Mouse (Mus musculus) stomach, embryonic 15.5 days (tissue): Measurements from ENCODE around the gene Pik3c2a. TPM values are rescaled to one million over a fixed set of nuclear protein-coding genes. Genes with fewer than 3 reads are reported as not detected.
"Not testable (repeated sequence)": the region's sequence is repeated elsewhere in the genome, so short reads cannot be mapped to it uniquely, and the experiment has no call there.

Source experiments
- ATAC-seq: fragments of 200-750 bp; cut with Nextera tagmentation; 2 replicates; pipeline ENCODE4 v1.8.0; 2017; ENCODE audit warnings: low read depth, moderate number of reproducible peaks, moderate TSS enrichment; ENCODE audit not compliant: insufficient read depth, low FRiP score
- H3K27ac ChIP-seq: fragments of 300-500 bp; sonication (generic); 2 replicates; pipeline ENCODE4 v1.5.1; 2015; ENCODE audit warnings: mild to moderate bottlenecking, inconsistent platforms
- H3K27me3 ChIP-seq: fragments of 300-500 bp; sonication (generic); replicated peaks from 2 replicates; pipeline ENCODE4 v1.6.1; 2015; ENCODE audit warnings: inconsistent platforms
- H3K36me3 ChIP-seq: fragments of 300-500 bp; sonication (generic); 2 replicates; pipeline ENCODE4 v1.6.1; 2015; ENCODE audit warnings: inconsistent platforms
- H3K4me1 ChIP-seq: fragments of 300-500 bp; sonication (generic); 2 replicates; pipeline ENCODE4 v1.6.1; 2015; ENCODE audit warnings: inconsistent platforms
- H3K4me2 ChIP-seq: fragments of 300-500 bp; sonication (generic); 2 replicates; pipeline ENCODE4 v1.6.1; 2015; ENCODE audit warnings: mild to moderate bottlenecking, inconsistent platforms
- H3K4me3 ChIP-seq: fragments of 300-500 bp; sonication (generic); replicated peaks from 2 replicates; pipeline ENCODE4 v1.5.1; 2015; ENCODE audit warnings: inconsistent platforms
- H3K9ac ChIP-seq: fragments of 300-500 bp; sonication (generic); 2 replicates; pipeline ENCODE4 v1.6.1; 2015; ENCODE audit warnings: inconsistent platforms
- H3K9me3 ChIP-seq: fragments of 300-500 bp; sonication (generic); 2 replicates; pipeline ENCODE4 v1.6.1; 2016; ENCODE audit warnings: inconsistent platforms
- WGBS: fragments of 180-500 bp; shearing (Covaris S2); methylation state at CpG from one replicate; pipeline ENCODE4 v1.1.7; 2015; 5-methylcytosine and 5-hydroxymethylcytosine counted together
- polyA plus RNA-seq: library from polyadenylated mRNA; unstranded; fragments of >200 nt; fragmentation: Nextera tagmentation; extraction: Ambion mirVana; gene quantifications from 2 replicates; pipeline ENCODE4 v1.2.1, GENCODE M21; 2015

Pik3c2a gene
- polyA plus RNA-seq, 1 experiment from 2014 or later: 26.4 TPM

DNA sequence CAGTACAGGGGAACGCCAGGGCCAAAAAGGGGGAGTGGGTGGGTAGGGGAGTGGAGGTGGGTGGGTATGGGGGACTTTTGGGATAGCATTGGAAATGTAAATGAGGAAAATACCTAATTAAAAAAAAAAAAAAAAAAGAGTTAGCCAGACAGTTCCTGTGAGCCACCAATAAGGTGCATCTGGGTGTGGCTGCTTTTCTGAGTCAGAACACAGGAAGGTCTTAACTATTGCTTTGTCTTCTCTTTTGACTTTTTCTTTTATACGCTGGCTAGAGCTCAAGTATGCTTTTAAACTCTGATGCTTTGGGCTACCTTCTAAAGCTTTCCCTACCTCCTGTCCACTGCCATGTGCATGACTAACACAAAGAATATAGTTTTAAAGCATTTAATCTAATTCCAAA is 55.9 kb downstream of the Pik3c2a start:
- 89% methylated on average over 2 of the region's 2 CpGs for WGBS
- not testable (repeated sequence) for H3K27me3 ChIP-seq

DNA sequence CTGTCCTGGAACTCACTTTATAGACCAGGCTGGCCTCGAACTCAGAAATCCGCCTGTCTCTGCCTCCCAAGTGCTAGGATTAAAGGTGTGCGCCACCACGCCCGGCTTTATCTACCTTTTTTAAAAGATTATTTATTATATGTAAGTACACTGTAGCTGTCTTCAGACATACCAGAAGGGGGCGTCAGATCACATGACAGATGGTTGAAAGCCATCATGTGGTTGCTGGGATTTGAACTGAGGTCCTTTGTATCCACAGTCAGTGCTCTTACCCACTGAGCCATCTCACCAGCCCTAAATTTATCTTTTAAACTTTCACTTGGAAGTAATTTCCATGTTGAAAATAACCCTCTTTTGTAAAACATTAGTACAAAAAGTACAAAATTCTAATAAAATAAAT is 64.1 kb downstream of the Pik3c2a start:
- ATAC-seq, H3K4me3 ChIP-seq, H3K9ac ChIP-seq, H3K4me2 ChIP-seq, H3K4me1 ChIP-seq, H3K27me3 ChIP-seq, H3K27ac ChIP-seq, H3K9me3 ChIP-seq: not testable (repeated sequence)
- H3K36me3 ChIP-seq: peaks cover 13% of the 10 kb centered on the region; the same call in 1 of the 2 replicates
- 88% methylated on average over 6 of the region's 6 CpGs for WGBS

More for the DNA sequence above, 55.9 kb downstream of the Pik3c2a start:
- not testable (repeated sequence) for H3K4me2 ChIP-seq, H3K27ac ChIP-seq, ATAC-seq, H3K4me1 ChIP-seq, H3K9me3 ChIP-seq, H3K4me3 ChIP-seq, H3K36me3 ChIP-seq, H3K9ac ChIP-seq

DNA sequence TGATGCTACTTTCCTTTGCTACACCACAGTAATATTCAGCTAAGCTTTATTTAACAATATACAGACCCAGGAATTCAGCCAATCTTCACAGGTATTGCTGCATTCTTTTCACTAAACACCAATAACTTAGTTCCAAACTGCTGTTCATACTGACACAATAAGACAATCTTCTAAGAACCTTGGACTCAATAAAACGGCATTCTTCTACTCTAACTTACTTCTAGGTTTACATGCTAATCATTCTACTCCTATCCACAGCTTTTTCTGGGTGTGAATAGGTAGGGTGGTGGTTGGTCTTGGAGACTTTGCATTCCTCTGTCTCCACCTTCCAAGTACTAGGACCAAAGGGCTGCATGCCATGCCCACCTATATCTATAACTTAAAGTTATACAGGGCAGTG is 69.0 kb downstream of the Pik3c2a start:
- no peak for ATAC-seq
- Histone ChIP-seq H3K4me2 (no peak overlapping the region), H3K4me1 (no peaks in the 10 kb centered on the region), H3K36me3 (peaks cover 13% of the 10 kb centered on the region; the same call in 1 of the 2 replicates), H3K9ac (no peak overlapping the region), H3K27ac (no peak overlapping the region), H3K27me3 (no peaks in the 10 kb centered on the region), H3K9me3 (no peaks in the 10 kb centered on the region), H3K4me3 (no peak overlapping the region)
- WGBS: 94% methylated on average over 1 of the region's 1 CpGs

DNA sequence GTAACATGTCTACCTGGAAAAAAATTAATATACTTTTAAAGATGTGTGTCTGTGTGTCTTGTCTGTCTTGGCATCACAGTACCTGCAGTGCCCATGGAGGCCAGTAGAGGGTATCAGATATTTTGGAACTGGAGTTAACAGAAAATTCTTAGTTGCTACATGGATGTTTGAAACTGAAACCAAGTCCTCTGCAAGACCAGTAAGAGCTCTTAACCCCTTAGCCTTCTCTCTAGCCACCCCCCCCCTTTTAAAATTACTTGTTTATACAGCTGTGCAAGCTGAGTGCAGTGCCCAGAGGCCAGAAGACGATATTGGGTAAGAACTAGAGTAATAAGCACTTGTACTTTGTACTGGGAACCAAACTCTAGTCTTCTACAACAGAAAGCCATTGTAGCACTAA is 107.0 kb downstream of the Pik3c2a start:
- Histone ChIP-seq H3K27ac (no peak overlapping the region), H3K4me2 (no peak overlapping the region), H3K4me3 (no peak overlapping the region), H3K9me3 (no peaks in the 10 kb centered on the region), H3K4me1 (peaks cover 6% of the 10 kb centered on the region; the same call in 1 of the 2 replicates), H3K9ac (no peak overlapping the region), H3K27me3 (no peaks in the 10 kb centered on the region), H3K36me3 (peaks cover 6% of the 10 kb centered on the region; the same call in 1 of the 2 replicates)
- ATAC-seq: no peak
- WGBS: 14% methylated on average over 1 of the region's 1 CpGs

DNA sequence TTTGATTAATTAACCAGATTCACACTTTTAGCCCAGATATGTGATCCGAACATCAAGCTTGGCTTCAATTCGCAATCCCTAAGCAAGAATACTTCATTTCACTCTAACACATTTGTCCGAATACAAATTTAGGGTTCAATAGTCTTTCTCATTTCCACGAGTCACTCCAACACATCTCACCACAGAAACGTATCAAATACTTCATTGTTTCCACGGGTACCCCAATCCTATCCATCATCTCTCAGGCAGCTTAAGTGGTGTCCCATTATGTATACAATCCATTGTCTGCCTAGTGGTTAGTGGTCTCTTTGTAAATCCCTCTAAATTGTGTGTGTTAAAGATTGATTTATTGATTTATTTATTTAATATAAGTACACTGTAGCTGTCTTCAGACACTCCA is 108.1 kb downstream of the Pik3c2a start:
- H3K27ac ChIP-seq: no peak overlapping the region
- 55% methylated on average over 6 of the region's 6 CpGs for WGBS
- peaks cover 15% of the 10 kb centered on the region; the same call in 1 of the 2 replicates for H3K36me3 ChIP-seq
- H3K9ac ChIP-seq: no peak overlapping the region
- H3K9me3 ChIP-seq: no peaks in the 10 kb centered on the region
- peak overlapping the region; percentile 63 for H3K4me2 ChIP-seq
- no peaks in the 10 kb centered on the region for H3K27me3 ChIP-seq
- ATAC-seq: no peak
- H3K4me1 ChIP-seq: peaks cover 6% of the 10 kb centered on the region; the same call in 1 of the 2 replicates
- H3K4me3 ChIP-seq: peak overlapping the region; percentile 74; the same call in 1 of the 2 replicates

DNA sequence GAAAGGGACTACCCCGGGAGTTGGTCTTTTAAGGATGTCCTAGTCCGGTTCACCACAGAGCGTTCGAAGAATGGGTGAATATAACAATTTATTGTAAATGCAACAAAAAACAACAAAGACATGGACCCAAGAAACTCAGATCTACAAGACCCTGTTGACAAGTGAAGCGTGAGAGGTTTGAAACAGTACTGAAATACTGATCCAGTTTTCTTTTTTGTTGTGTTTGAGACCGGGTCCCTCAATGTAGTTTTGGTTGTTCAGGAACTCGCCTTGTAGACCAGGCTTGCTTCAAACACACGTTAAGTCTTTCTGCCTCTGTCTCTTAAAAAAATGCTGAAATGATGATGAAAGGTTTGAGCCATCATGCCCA is 108.6 kb downstream of the Pik3c2a start:
- H3K36me3 ChIP-seq: peaks cover 18% of the 10 kb centered on the region
- peak overlapping the region; percentile 74 for H3K4me3 ChIP-seq
- H3K27me3 ChIP-seq: no peaks in the 10 kb centered on the region
- H3K9me3 ChIP-seq: no peaks in the 10 kb centered on the region
- peak overlapping the region; percentile 74; the same call in 1 of the 2 replicates for H3K27ac ChIP-seq
- H3K9ac ChIP-seq: peak overlapping the region; percentile 63
- peaks cover 6% of the 10 kb centered on the region; the same call in 1 of the 2 replicates for H3K4me1 ChIP-seq
- no peak for ATAC-seq
- WGBS: 14% methylated on average over 8 of the region's 8 CpGs
- peak overlapping the region; percentile 63 for H3K4me2 ChIP-seq

DNA sequence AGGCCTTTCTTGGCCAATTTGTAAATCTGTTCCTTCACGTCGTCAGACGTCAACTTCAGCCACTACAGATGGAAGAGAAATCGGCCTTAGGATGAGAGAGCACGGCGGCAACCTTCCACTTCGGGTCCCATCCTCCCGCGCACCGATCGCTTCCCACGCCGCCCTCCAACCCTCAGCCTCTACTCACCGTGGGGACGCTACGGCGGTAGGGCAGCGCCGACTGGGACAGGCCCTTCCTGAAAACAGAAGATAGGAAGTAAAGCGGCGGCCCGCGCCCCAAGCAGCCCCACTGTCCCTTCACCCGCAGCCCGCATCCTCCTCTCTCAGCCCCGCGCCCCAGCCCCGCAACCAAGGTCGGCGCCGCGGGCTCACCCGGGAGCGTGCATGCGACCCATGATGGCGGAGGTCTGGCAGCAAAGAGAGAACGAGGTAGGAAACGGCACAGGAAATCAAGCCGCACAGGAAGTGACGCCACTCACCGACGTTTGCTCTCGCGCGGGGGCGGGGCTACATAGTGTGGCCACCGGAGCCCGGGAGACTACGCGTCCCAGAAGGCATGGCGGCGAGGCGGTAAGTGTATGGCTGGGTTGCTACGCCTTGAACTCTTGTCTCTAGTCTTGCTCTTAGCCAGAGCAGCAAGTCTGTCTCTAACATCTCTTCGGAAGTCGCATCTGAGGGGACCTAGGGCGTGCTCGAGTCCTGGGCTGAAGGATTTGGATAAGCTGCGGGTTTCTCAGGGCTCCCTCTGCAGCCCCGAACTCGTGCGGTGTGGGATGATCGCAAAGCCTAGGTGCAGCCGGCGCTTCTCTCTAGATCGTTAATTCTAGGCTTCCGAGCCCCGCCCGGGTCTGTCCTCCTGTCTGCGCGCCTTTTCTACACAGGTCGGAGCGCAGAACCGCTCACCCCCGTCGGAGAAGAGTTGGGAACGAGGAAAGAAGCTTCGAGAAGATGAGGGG is 109.3 kb downstream of the Pik3c2a start, which contains the start of gene Rps13:
TSS of gene Rps13 (minus strand) at position 483 of the 956 bp plus-strand sequence.
- under 1% methylated on average over 78 of the region's 78 CpGs for WGBS
- Histone ChIP-seq H3K9ac (peak within 1 kb of the TSS; percentile 99), H3K27me3 (no peaks in the 10 kb centered on the region), H3K4me3 (peak within 1 kb of the TSS; percentile 74), H3K9me3 (no peaks in the 10 kb centered on the region), H3K4me1 (peaks cover 6% of the 10 kb centered on the region; the same call in 1 of the 2 replicates), H3K36me3 (peaks cover 19% of the 10 kb centered on the region), H3K27ac (peak within 1 kb of the TSS; percentile 77), H3K4me2 (peak within 1 kb of the TSS; percentile 63)
- ATAC-seq: peak; percentile 99

DNA sequence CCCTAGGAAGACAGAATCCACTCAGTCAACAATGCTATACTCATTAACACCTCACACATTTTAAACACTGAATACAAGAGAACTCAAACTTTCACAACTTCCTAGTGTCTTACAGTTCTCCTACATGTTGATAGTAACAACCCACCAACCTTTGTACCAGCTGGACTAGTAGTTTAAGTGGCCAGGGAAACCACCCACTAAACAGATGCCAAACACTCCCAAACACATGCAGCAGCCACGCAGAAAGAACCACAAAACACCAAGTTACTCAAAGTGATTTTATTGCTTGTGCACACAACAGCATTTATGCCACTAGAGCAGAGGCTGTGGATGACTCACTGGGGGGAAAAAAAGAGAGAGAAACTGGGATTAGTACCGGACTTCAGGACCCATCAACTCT is 112.0 kb downstream of the Pik3c2a start:
- Histone ChIP-seq H3K9me3 (no peaks in the 10 kb centered on the region), H3K9ac (no peak overlapping the region), H3K27me3 (no peaks in the 10 kb centered on the region), H3K4me1 (peaks cover 6% of the 10 kb centered on the region; the same call in 1 of the 2 replicates), H3K27ac (no peak overlapping the region), H3K36me3 (peaks cover 19% of the 10 kb centered on the region), H3K4me3 (no peak overlapping the region), H3K4me2 (no peak overlapping the region)
- no peak for ATAC-seq
- 88% methylated on average over 2 of the region's 2 CpGs for WGBS

DNA sequence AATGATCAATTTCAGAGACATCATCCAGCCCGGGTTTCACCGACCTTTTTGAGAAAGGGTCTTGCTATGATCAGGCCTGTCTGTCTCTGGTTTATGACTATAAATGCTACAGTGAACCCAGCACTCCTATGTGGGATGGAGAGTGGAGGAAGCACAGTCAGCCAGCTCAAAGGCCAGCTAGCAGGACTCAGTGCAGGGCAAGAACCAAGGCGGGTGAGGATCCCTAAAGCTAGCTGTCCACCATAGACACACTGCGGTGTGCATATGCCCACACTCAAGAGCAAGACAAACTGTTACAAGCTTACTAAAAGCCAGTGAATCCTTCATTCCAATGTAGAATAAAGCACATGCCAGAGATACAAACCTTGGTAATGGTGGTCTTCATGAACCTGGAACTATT is 113.4 kb downstream of the Pik3c2a start:
- no peak for ATAC-seq
- H3K4me2 ChIP-seq: no peak overlapping the region

DNA sequence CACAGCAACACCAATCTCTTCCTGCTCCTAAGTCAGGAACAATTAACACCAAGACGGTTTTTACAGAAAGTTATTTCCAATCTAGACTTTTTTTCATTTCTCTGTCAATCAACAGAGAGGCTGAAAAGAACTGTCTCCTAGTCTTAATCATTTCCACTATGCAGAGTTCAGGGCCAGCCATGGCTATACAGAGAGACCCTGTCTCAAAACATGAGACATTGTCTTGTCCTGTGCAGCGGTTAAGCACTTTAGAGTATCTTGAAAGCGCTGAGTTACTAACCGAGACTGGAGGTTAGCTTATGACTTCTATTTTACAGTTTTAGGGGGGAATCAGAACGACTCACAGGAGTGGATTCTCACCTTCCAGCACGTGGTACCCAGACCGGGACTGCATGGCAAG is 114.5 kb downstream of the Pik3c2a start:
- no peak for ATAC-seq
- 72% methylated on average over 7 of the region's 7 CpGs for WGBS
- H3K9me3 ChIP-seq: no peaks in the 10 kb centered on the region
- no peak overlapping the region for H3K9ac ChIP-seq
- peaks cover 6% of the 10 kb centered on the region; the same call in 1 of the 2 replicates for H3K4me1 ChIP-seq
- no peak overlapping the region for H3K4me2 ChIP-seq
- H3K27me3 ChIP-seq: no peaks in the 10 kb centered on the region
- no peak overlapping the region for H3K4me3 ChIP-seq
- H3K36me3 ChIP-seq: peaks cover 19% of the 10 kb centered on the region
- no peak overlapping the region for H3K27ac ChIP-seq

More for the DNA sequence above, 113.4 kb downstream of the Pik3c2a start:
- H3K27me3 ChIP-seq: no peaks in the 10 kb centered on the region
- H3K36me3 ChIP-seq: peaks cover 19% of the 10 kb centered on the region
- peaks cover 6% of the 10 kb centered on the region; the same call in 1 of the 2 replicates for H3K4me1 ChIP-seq
- no peak overlapping the region for H3K4me3 ChIP-seq
- no peaks in the 10 kb centered on the region for H3K9me3 ChIP-seq
- H3K27ac ChIP-seq: no peak overlapping the region
- 83% methylated on average over 4 of the region's 4 CpGs for WGBS
- H3K9ac ChIP-seq: no peak overlapping the region

DNA sequence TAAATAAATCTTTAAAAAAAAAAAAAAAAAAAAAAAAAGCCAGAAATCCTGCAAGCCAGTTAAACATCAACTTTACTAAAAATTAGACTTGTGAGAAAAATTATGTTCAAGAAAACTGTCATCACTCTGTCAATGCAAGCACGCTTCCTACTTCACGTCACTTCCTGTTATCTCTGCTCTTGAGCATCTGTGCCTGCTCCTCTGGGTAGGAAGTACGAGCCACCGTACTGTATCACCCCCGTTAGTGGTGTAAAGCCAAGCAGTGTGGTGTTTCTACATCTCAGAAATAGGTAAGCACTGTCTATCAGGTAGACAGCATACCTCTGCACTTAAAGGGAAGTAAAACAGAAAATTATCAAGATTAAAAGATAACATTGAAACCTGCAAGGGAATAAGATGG is 115.3 kb downstream of the Pik3c2a start:
- ATAC-seq: no peak
- H3K9ac ChIP-seq: no peak overlapping the region
- H3K9me3 ChIP-seq: no peaks in the 10 kb centered on the region
- H3K36me3 ChIP-seq: peaks cover 19% of the 10 kb centered on the region
- no peak overlapping the region for H3K4me2 ChIP-seq
- H3K4me1 ChIP-seq: peaks cover 5% of the 10 kb centered on the region; the same call in 1 of the 2 replicates
- WGBS: 81% methylated on average over 5 of the region's 5 CpGs
- no peak overlapping the region for H3K4me3 ChIP-seq
- H3K27me3 ChIP-seq: no peaks in the 10 kb centered on the region
- H3K27ac ChIP-seq: no peak overlapping the region

DNA sequence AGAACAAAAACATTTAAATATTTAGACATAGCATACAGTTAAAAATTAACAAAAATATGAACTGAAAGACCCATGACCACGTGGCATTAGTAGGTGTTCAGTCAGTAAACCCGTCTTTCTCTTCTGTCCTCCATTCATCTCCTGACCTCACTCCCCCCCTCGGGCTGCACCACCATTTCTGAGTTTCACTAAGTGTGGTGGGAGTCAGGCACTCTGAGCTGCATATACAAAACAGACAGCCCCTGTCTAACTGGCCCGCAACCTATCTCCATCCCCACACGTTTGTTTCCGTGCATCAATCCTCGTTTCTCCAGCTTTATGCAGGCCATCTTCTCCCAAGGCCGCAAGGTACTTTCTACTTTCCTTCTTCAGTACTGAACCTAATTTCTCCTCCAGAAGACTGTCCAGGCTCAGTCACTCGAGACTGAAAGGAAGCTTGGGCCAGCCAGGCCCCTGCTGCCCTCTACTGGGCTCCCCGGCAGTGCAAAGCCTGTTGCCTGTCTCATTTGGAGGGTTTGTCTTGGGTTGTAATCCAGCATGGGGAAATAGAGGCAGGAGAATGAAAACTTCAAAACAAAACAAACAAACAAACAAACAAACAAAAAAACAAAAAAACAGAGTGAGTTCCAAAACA is 119.8 kb downstream of the Pik3c2a start:
- Histone ChIP-seq H3K9ac (no peak overlapping the region), H3K4me2 (peak overlapping the region; percentile 17; the same call in 1 of the 2 replicates), H3K27ac (no peak overlapping the region), H3K27me3 (no peaks in the 10 kb centered on the region), H3K4me1 (no peaks in the 10 kb centered on the region), H3K4me3 (no peak overlapping the region), H3K9me3 (no peaks in the 10 kb centered on the region), H3K36me3 (no peaks in the 10 kb centered on the region)
- ATAC-seq: no peak
- WGBS: 28% methylated on average over 10 of the region's 10 CpGs
